Mouse (Mus musculus): ENCODE measurements around the gene Oprd1. TPM values are rescaled to one million over a fixed set of nuclear protein-coding genes. Genes with fewer than 3 reads are reported as not detected.

Gene Oprd1
- polyA plus RNA-seq, 1 experiment from 2014 or later = 0.90 TPM

DNA sequence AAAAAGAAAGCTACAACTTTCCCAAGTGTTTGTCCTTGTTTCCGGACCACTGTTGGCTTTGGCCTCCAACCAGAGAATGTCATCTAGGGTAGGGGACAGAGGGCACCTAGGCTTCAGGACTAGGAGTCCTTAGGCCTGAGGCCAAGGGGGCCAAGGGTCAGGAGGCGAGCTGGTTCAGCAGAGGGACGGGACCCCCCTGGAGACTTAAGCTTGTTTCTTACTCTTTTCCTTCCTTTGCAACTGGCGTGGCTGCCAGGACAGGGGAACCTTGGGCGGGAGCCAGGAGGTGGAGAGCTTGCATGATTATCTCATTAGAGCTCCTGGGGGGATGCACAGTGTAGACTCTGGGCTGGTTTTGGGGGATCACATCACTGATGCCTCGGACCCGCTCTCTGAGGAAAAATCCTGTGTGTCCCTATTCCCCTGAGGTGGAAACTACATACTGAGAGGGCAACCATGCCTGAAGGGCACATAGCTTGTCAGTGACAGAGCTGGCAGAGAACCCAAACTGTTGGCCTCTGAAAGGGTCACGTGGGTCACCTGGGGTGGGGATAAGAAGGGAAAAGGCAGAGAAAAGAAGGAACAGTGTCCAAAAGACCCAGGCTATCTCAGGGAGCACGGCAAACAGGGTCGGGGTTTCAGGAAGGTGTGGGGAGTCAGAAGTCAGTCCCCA lies 78.0 kb downstream of the Oprd1 start:
- Histone ChIP-seq H3K4me3 (replicated peaks) (no peak overlapping the region), H3K9me3 (replicated peaks) (no peaks in the 10 kb centered on the region), H3K27me3 (replicated peaks) (no peaks in the 10 kb centered on the region), H3K4me2 (no peak overlapping the region), H3K27ac (replicated peaks) (no peak overlapping the region), H3K4me1 (peaks cover 7% of the 10 kb centered on the region), H3K36me3 (no peaks in the 10 kb centered on the region), H3K9ac (replicated peaks) (no peak overlapping the region)
- 76% methylated on average over 10 of the region's 10 CpGs for WGBS
- no peak for ATAC-seq (ENCODE audit: low FRiP score)

DNA sequence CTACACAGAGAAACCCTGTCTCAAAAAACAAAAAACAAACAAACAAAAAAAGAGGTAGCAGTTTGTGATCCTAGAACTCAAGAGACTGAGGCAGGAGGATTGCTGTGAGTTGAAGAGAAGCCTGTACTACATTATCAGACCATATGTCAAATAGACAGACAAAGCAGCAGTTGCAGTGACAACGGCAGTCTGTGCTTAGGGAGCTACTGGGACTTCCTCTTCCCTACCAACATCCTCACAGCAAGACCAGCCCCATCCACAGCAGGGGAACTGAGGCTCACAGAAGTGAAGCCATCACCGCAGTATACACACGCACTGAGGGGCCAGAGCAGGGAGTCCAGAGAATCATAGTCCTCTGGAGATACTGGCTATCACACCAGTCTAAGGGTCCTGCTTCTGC lies 78.7 kb downstream of the Oprd1 start:
- WGBS = 76% methylated on average over 3 of the region's 3 CpGs
- no peaks in the 10 kb centered on the region for H3K36me3 ChIP-seq
- H3K4me2 ChIP-seq = no peak overlapping the region
- ATAC-seq (ENCODE audit: low FRiP score) = no peak
- no peaks in the 10 kb centered on the region for H3K27me3 ChIP-seq (replicated peaks)
- H3K9ac ChIP-seq (replicated peaks) = no peak overlapping the region
- no peak overlapping the region for H3K4me3 ChIP-seq (replicated peaks)
- peaks cover 7% of the 10 kb centered on the region for H3K4me1 ChIP-seq
- H3K9me3 ChIP-seq (replicated peaks) = no peaks in the 10 kb centered on the region
- no peak overlapping the region for H3K27ac ChIP-seq (replicated peaks)

DNA sequence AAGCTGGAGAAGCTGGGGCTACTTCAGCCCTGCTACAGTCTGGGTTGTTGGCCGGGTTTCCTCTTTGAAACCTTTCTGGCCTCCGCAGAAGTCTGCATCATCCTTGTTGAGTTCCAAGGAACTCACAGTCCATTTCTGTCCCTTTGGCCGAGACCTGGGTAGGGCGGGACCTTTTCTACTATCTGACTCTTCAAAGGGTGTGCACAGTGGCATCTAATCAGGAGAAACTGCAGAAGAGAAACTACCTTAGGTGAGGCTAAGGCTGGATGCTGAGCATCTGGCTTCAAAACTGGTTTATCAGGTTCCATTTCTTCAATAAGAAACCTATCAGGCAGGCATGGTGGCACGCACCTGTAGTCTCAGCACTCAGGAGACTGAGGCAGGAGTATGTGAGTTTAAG lies 79.7 kb downstream of the Oprd1 start:
- Histone ChIP-seq H3K9me3 (replicated peaks) (no peaks in the 10 kb centered on the region), H3K27ac (replicated peaks) (no peak overlapping the region), H3K27me3 (replicated peaks) (no peaks in the 10 kb centered on the region), H3K9ac (replicated peaks) (no peak overlapping the region), H3K4me1 (peaks cover 7% of the 10 kb centered on the region), H3K4me3 (replicated peaks) (no peak overlapping the region), H3K4me2 (no peak overlapping the region), H3K36me3 (no peaks in the 10 kb centered on the region)
- no peak for ATAC-seq (ENCODE audit: low FRiP score)
- 89% methylated on average over 5 of the region's 5 CpGs for WGBS

DNA sequence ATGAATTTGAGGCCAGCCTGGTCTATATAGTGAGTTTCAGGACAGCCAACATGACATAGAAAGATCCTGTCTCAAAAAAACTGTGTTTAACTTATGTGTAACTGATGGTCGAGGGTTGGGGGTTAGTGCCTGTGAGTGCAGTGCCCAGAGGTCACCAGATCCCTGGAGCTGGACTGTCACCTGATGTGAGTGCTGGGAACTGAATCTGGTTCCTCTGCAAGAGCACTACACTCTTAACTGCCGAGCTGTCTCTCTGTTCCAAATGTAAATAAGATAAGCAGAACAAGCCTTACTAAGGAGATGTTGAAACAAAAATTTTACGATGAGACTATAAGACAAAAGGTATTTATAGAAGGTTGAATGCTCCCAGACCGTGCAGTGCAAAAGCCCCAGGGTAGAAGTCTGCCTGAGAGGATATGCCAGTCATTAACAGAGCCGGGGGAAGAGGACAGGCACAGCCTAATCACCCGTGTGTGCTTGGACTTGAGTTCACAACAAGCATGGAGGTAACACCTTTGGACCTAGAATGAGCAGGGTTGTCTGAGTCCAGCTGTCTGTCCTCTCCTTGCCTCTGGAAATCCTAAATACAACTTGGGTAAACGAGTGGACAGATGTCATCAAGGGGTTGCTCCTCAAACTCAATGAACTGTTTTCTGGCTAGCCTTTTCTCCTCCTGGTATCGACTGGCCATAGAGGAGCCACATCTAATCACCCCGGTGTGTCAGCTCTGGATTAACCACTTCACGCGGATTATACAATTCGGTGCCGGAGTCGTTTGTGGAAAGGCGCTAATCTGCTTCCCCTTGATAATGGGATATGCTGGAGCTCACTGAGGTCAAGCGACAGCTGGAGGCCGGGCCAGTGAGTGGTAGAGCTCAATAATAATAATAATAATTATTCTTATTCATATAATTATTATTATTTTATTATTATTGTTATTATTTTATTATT lies 81.1 kb downstream of the Oprd1 start:
- ATAC-seq (ENCODE audit: low FRiP score) = no peak
- no peak overlapping the region for H3K4me2 ChIP-seq
- no peak overlapping the region for H3K4me3 ChIP-seq (replicated peaks)
- H3K27me3 ChIP-seq (replicated peaks) = no peaks in the 10 kb centered on the region
- peaks cover 7% of the 10 kb centered on the region for H3K4me1 ChIP-seq
- no peaks in the 10 kb centered on the region for H3K36me3 ChIP-seq
- H3K9me3 ChIP-seq (replicated peaks) = no peaks in the 10 kb centered on the region
- H3K27ac ChIP-seq (replicated peaks) = no peak overlapping the region
- no peak overlapping the region for H3K9ac ChIP-seq (replicated peaks)
- 79% methylated on average over 17 of the region's 17 CpGs for WGBS

DNA sequence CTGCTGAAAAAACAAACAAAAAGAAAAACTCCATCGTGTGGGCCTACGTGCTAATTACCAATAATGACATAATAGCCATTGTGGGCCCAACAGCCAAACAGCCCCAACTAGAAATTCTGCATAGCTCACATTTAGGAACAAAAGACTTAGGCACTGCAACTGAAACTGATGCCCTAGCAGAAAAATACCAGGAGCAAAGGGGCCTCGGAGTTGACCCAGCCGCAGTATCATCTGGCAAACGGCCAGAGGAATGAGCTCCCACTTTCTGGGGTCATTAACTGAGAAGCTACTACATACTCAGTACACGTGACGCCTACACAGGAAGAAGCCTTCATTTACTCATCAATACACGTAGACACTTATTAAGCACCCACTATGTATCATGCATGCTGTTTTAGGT lies 82.0 kb downstream of the Oprd1 start:
- H3K9ac ChIP-seq (replicated peaks) = no peak overlapping the region
- no peaks in the 10 kb centered on the region for H3K27me3 ChIP-seq (replicated peaks)
- ATAC-seq (ENCODE audit: low FRiP score) = no peak
- WGBS = 57% methylated on average over 8 of the region's 8 CpGs
- H3K36me3 ChIP-seq = no peaks in the 10 kb centered on the region
- H3K9me3 ChIP-seq (replicated peaks) = no peaks in the 10 kb centered on the region
- H3K4me3 ChIP-seq (replicated peaks) = no peak overlapping the region
- no peak overlapping the region for H3K27ac ChIP-seq (replicated peaks)
- H3K4me1 ChIP-seq = peaks cover 7% of the 10 kb centered on the region
- no peak overlapping the region for H3K4me2 ChIP-seq

Other genes with a start within 250 kb of the Oprd1 start
- 0.22 TPM in 2 replicates for gene Tmem200b, start 222.7 kb downstream of the Oprd1 start, polyA plus RNA-seq (2015; fragmentation: Nextera tagmentation; extraction: Ambion mirVana)
- not detected in 2 replicates for gene Gm10300, start 69.8 kb downstream of the Oprd1 start, polyA plus RNA-seq (2015; fragmentation: Nextera tagmentation; extraction: Ambion mirVana)
- gene Epb41, start 69.2 kb downstream of the Oprd1 start, polyA plus RNA-seq (2015; fragmentation: Nextera tagmentation; extraction: Ambion mirVana) = 48.1 and 51.3 TPM in 2 replicates
- 97.4 and 104 TPM in 2 replicates for gene Ythdf2, start 67.8 kb upstream of the Oprd1 start, polyA plus RNA-seq (2015; fragmentation: Nextera tagmentation; extraction: Ambion mirVana)
- 37.7 and 39.0 TPM in 2 replicates for gene Gmeb1, start 117.1 kb upstream of the Oprd1 start, polyA plus RNA-seq (2015; fragmentation: Nextera tagmentation; extraction: Ambion mirVana)
- gene Taf12, start 129.9 kb upstream of the Oprd1 start, polyA plus RNA-seq (2015; fragmentation: Nextera tagmentation; extraction: Ambion mirVana) = 36.5 and 43.6 TPM in 2 replicates
- gene Rab42, start 158.9 kb upstream of the Oprd1 start, polyA plus RNA-seq (2015; fragmentation: Nextera tagmentation; extraction: Ambion mirVana) = 3.4 and 3.5 TPM in 2 replicates
- 69.9 and 70.3 TPM in 2 replicates for gene Trnau1ap, start 185.1 kb upstream of the Oprd1 start, polyA plus RNA-seq (2015; fragmentation: Nextera tagmentation; extraction: Ambion mirVana)
- 28.2 and 45.5 TPM in 2 replicates for gene Rcc1, start 209.1 kb upstream of the Oprd1 start, polyA plus RNA-seq (2015; fragmentation: Nextera tagmentation; extraction: Ambion mirVana)